Mouse (Mus musculus) MEL (cell line): Measurements from ENCODE around the gene Chdh. TPM values are rescaled to one million over a fixed set of nuclear protein-coding genes. Genes with fewer than 3 reads are reported as not detected.

Source experiments
- DNase-seq: peaks from one replicate; pipeline ENCODE4 v3.0.0; 2011; ENCODE audit warnings: low read depth, low spot score
- H3K27ac ChIP-seq: 2 replicates; pipeline ENCODE4 v1.5.1; 2012; ENCODE audit warnings: low read depth, mild to moderate bottlenecking, control low read depth, low read length, moderate library complexity; ENCODE audit not compliant: control insufficient read depth
- H3K27me3 ChIP-seq, 2 experiments: fragments of 150-350 bp in 1 of 2; sonication (generic) in 1 of 2; 2 replicates each; pipeline ENCODE4 v1.6.1; 2012; ENCODE audit warnings: low read length in 2 of 2, mild to moderate bottlenecking in 2 of 2, improper control_type of control experiment in 1 of 2, moderate library complexity in 1 of 2; ENCODE audit not compliant: insufficient read depth in 2 of 2, control insufficient read depth in 1 of 2
- H3K36me3 ChIP-seq, 2 experiments: 2 replicates each; pipeline ENCODE4 v1.6.1; 2012 to 2014; ENCODE audit warnings: low read length in 2 of 2, improper control_type of control experiment in 1 of 2, inconsistent platforms in 1 of 2, mild to moderate bottlenecking in 1 of 2; ENCODE audit not compliant: insufficient read depth in 2 of 2, control insufficient read depth in 1 of 2
- H3K4me1 ChIP-seq, 2 experiments: fragments of 150-350 bp in 1 of 2; sonication (generic) in 1 of 2; 2 replicates each; pipeline ENCODE4 v1.6.1; 2012; ENCODE audit warnings: low read length in 2 of 2, improper control_type of control experiment in 1 of 2, mild to moderate bottlenecking in 1 of 2; ENCODE audit not compliant: insufficient read depth in 2 of 2, control insufficient read depth in 1 of 2
- H3K4me3 ChIP-seq, 2 experiments: fragments of 150-350 bp in 1 of 2; sonication (generic) in 1 of 2; 2 replicates each; pipeline ENCODE4 v1.5.1; 2012; ENCODE audit warnings: low read depth in 2 of 2, low read length in 2 of 2, mild to moderate bottlenecking in 2 of 2, moderate library complexity in 2 of 2, control low read depth in 1 of 2, improper control_type of control experiment in 1 of 2; ENCODE audit not compliant: control insufficient read depth in 1 of 2, insufficient read depth in 1 of 2
- H3K79me2 ChIP-seq: 2 replicates; pipeline ENCODE4 v1.6.1; 2012; ENCODE audit warnings: mild to moderate bottlenecking, low read length, moderate library complexity; ENCODE audit not compliant: control insufficient read depth, poor library complexity, insufficient read depth
- H3K9ac ChIP-seq: 2 replicates; pipeline ENCODE4 v1.6.1; 2012; ENCODE audit warnings: low read depth, mild to moderate bottlenecking, control low read depth, low read length, moderate library complexity; ENCODE audit not compliant: control insufficient read depth, poor library complexity, severe bottlenecking
- H3K9me3 ChIP-seq: fragments of 150-350 bp; sonication (generic); replicated peaks from 2 replicates; pipeline ENCODE4 v1.6.1; 2012; ENCODE audit warnings: mild to moderate bottlenecking, low read length, improper control_type of control experiment, moderate library complexity; ENCODE audit not compliant: insufficient read depth
- CHD2 ChIP-seq: IDR thresholded peaks from 2 replicates; pipeline ENCODE4 v1.6.1; 2011; ENCODE audit warnings: low read length, improper control_type of control experiment
- CTCF ChIP-seq, 3 experiments: IDR thresholded peaks in 2 of 3; conservative IDR thresholded peaks in 1 of 3; 2 replicates each; pipeline ENCODE4 v1.5.1; 2011 to 2012; ENCODE audit warnings: low read length in 3 of 3, low read depth in 2 of 3, mild to moderate bottlenecking in 2 of 3, improper control_type of control experiment in 1 of 3, inconsistent platforms in 1 of 3, mixed read lengths in 1 of 3, moderate library complexity in 1 of 3; ENCODE audit not compliant: control insufficient read depth in 1 of 3, insufficient read depth in 1 of 3, poor library complexity in 1 of 3, severe bottlenecking in 1 of 3
- E2F4 ChIP-seq: IDR thresholded peaks from 2 replicates; pipeline ENCODE4 v1.6.1; 2011; ENCODE audit warnings: low read depth, low read length, improper control_type of control experiment, borderline replicate concordance
- ETS1 ChIP-seq: IDR thresholded peaks from 2 replicates; pipeline ENCODE4 v1.6.1; 2012; ENCODE audit warnings: low read depth, mild to moderate bottlenecking, inconsistent platforms, low read length, improper control_type of control experiment, moderate library complexity
- GABPA ChIP-seq: IDR thresholded peaks from 2 replicates; pipeline ENCODE4 v1.6.1; 2012; ENCODE audit warnings: low read depth, mild to moderate bottlenecking, inconsistent platforms, low read length, improper control_type of control experiment, moderate library complexity
- JUND ChIP-seq: IDR thresholded peaks from 2 replicates; pipeline ENCODE4 v1.6.1; 2011; ENCODE audit warnings: low read depth, mild to moderate bottlenecking, improper control_type of control experiment, low read length
- MAFK ChIP-seq: IDR thresholded peaks from 2 replicates; pipeline ENCODE4 v1.6.1; 2011; ENCODE audit warnings: low read depth, mild to moderate bottlenecking, low read length, improper control_type of control experiment, borderline replicate concordance
- MAX ChIP-seq: IDR thresholded peaks from 2 replicates; pipeline ENCODE4 v1.6.1; 2011; ENCODE audit warnings: low read length, improper control_type of control experiment
- MEF2A ChIP-seq: IDR thresholded peaks from 2 replicates; pipeline ENCODE4 v1.6.1; 2014; ENCODE audit warnings: low read depth, mild to moderate bottlenecking, inconsistent platforms, low read length, improper control_type of control experiment; ENCODE audit not compliant: poor library complexity, insufficient replicate concordance, severe bottlenecking; ENCODE audit errors: extremely low read depth
- NELFE ChIP-seq: IDR thresholded peaks from 2 replicates; pipeline ENCODE4 v1.6.1; 2011; ENCODE audit warnings: low read depth, low read length, improper control_type of control experiment
- POLR2AphosphoS2 ChIP-seq: IDR thresholded peaks from 2 replicates; pipeline ENCODE4 v1.6.1; 2011; ENCODE audit warnings: low read length, improper control_type of control experiment
- RAD21 ChIP-seq: IDR thresholded peaks from 2 replicates; pipeline ENCODE4 v1.6.1; 2011; ENCODE audit warnings: mild to moderate bottlenecking, low read depth, low read length, improper control_type of control experiment
- RCOR1 ChIP-seq: IDR thresholded peaks from 2 replicates; pipeline ENCODE4 v1.6.1; 2012; ENCODE audit warnings: low read depth, mild to moderate bottlenecking, inconsistent platforms, low read length, improper control_type of control experiment
- SIN3A ChIP-seq: IDR thresholded peaks from 2 replicates; pipeline ENCODE4 v1.6.1; 2012; ENCODE audit warnings: low read length, improper control_type of control experiment, inconsistent platforms
- SMC3 ChIP-seq: IDR thresholded peaks from 2 replicates; pipeline ENCODE4 v1.6.1; 2011; ENCODE audit warnings: low read depth, low read length, improper control_type of control experiment
- TCF12 ChIP-seq: IDR thresholded peaks from 2 replicates; pipeline ENCODE4 v1.6.1; 2014; ENCODE audit warnings: low read depth, mild to moderate bottlenecking, inconsistent platforms, low read length, improper control_type of control experiment, moderate library complexity
- UBTF ChIP-seq: IDR thresholded peaks from 2 replicates; pipeline ENCODE4 v1.6.1; 2012; ENCODE audit warnings: low read depth, mild to moderate bottlenecking, inconsistent platforms, low read length, improper control_type of control experiment, moderate library complexity, borderline replicate concordance; ENCODE audit not compliant: insufficient read depth
- USF2 ChIP-seq, 2 experiments: IDR thresholded peaks; 2 replicates each; pipeline ENCODE4 v1.6.1; 2011 to 2012; ENCODE audit warnings: improper control_type of control experiment in 2 of 2, low read length in 2 of 2, borderline replicate concordance in 1 of 2, inconsistent platforms in 1 of 2, low read depth in 1 of 2, mild to moderate bottlenecking in 1 of 2; ENCODE audit not compliant: insufficient read depth in 1 of 2
- ZC3H11A ChIP-seq: IDR thresholded peaks from 2 replicates; pipeline ENCODE4 v1.6.1; 2012; ENCODE audit warnings: low read depth, mild to moderate bottlenecking, inconsistent platforms, low read length, improper control_type of control experiment
- ZKSCAN1 ChIP-seq: IDR thresholded peaks from 2 replicates; pipeline ENCODE4 v1.6.1; 2012; ENCODE audit warnings: low read depth, mild to moderate bottlenecking, inconsistent platforms, low read length, improper control_type of control experiment, moderate library complexity
- polyA plus RNA-seq, 2 experiments: library from polyadenylated mRNA; stranded (reverse) in 1 of 2; unstranded in 1 of 2; fragments of >175 nt in 1 of 2; fragments of >200 nt in 1 of 2; gene quantifications; 2 replicates each; pipeline versions ENCODE4 v1.2.1 to v1.2.4; 2012; ENCODE audit warnings: low replicate concordance in 2 of 2, low read depth in 1 of 2; ENCODE audit not compliant: insufficient read length in 2 of 2, insufficient read depth in 1 of 2, missing spikeins in 1 of 2
- total RNA-seq: library from RNA; depleted of rRNA; stranded (reverse); fragments of 300-350 nt; gene quantifications from 2 replicates; pipeline ENCODE4 v1.2.3, GENCODE M21; 2012

The Chdh gene
- total and polyA plus RNA-seq, 3 experiments = not detected

DNA sequence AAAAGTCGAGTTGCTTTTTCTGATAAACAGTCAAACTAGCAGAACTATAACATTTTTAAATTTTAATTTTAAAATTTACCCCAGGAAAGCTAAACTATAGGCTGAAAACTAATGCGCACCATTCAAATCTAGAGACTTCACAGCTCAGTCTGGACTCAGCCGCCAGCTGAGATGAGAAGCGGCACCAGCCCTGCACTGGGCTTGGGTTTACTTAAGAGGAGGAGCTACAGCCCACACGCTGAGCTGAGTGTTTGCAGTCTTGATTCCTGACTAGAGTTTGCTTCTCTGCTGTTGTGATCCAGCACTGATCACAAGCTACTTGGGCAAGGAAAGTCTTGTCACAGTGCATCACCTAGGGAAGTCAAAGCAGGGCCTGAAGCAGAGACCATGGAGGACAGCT is 36.8 kb upstream of the Chdh start:
- Histone ChIP-seq H3K9ac (no peak overlapping the region), H3K79me2 (peaks cover 13% of the 10 kb centered on the region), H3K4me1 (peaks cover 7 to 28% of the 10 kb centered on the region in 2 experiments)
- no peak for DNase-seq
- TF ChIP-seq MAFK (no peak), POLR2AphosphoS2 (no peak), GABPA (no peak), ZC3H11A (no peak), MEF2A (no peak), RCOR1 (no peak)
- TF ChIP-seq, all 39 proteins: peak for 0
- Histone ChIP-seq H3K9me3 (no peaks in the 10 kb centered on the region), H3K27me3 (no peaks in the 10 kb centered on the region), H3K36me3 (peaks cover 3 to 15% of the 10 kb centered on the region in 2 experiments), H3K27ac (no peak overlapping the region), H3K4me3 (no peak overlapping the region)

DNA sequence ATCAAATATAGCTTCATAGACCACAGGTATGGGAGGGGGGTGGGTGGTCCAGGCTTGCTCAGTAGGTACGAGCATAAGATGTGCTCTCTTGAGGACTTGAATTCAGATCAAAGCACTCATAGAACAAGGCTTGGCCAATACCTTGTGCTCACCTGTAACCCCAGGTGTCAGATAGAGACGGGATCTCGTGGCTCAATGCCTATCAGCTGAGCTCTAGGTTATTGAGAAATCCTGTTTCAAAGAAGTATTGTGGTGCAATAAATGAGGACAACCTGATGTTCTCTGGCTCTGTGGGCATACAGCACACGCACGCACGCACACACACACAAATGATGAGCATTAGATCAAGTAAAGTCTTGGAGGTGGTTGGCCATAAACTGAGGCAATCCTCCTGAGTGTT is 31.9 kb upstream of the Chdh start:
- DNase-seq = no peak
- TF ChIP-seq USF2 (IDR thresholded peaks at IDR 0.05; ENCODE audit: borderline replicate concordance in 1 of 2, insufficient read depth in 1 of 2, low read depth in 1 of 2, low read length in 2 of 2) = no peak
- no peak for TF ChIP-seq TCF12
- TF ChIP-seq CHD2 = no peak
- no peak for TF ChIP-seq UBTF
- TF ChIP-seq NELFE = no peak
- no peak for TF ChIP-seq ETS1
- no peak for TF ChIP-seq JUND
- no peak for TF ChIP-seq MAX
- no peak for TF ChIP-seq E2F4
- no peak for TF ChIP-seq MEF2A
- TF ChIP-seq SMC3 = no peak
- TF ChIP-seq SIN3A = no peak
- TF ChIP-seq CTCF (IDR thresholded peaks at IDR 0.05 in 2 of 3, conservative IDR thresholded peaks at IDR 0.05 in 1 of 3; ENCODE audit: control insufficient read depth in 1 of 3, insufficient read depth in 1 of 3, low read depth in 2 of 3, low read length in 3 of 3, poor library complexity in 1 of 3, severe bottlenecking in 1 of 3) = no peak
- no peak for TF ChIP-seq RAD21
- no peak for TF ChIP-seq ZKSCAN1
- Histone ChIP-seq H3K36me3 (peaks cover 2 to 16% of the 10 kb centered on the region in 2 experiments; a peak in 3 of 4 replicates), H3K79me2 (peaks cover 19% of the 10 kb centered on the region), H3K27me3 (no peaks in the 10 kb centered on the region), H3K27ac (no peak overlapping the region), H3K9ac (no peak overlapping the region), H3K4me3 (no peak overlapping the region), H3K4me1 (peaks cover 5 to 26% of the 10 kb centered on the region in 2 experiments; a peak in 3 of 4 replicates), H3K9me3 (no peaks in the 10 kb centered on the region)
